Mouse (Mus musculus): Measurements from ENCODE around the gene Gm26558.

DNA sequence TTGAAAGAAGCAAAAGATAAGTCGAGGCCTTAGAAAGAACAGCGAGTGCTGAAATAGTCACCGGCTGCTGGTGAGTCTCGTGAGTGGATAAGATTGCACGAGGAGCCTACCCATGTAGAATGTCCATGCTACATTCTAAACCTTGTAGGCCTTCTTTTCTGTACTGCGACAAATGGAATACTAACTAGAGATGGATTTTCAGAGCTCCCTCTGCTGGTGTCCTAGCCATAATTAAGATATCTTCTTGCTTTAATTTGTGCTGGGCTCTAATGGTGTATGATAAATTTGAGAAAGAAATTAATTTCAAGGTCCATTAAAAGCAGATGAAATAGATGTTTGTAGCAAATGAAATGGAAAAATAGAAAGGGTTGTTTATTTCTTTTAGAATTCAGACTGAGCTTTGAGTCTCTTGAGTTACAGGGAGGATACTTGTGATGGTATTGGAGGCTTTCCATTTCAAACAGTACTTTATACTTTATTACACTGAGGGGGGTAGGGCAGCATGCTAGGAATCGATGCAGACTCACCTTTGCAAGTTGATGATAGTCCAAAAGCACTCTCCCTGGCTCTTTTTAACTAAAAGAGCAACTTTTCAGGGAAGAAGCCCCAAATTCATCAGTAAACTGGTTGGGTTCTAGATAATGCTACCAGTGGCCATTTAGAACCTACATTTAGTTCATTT is 11.7 kb upstream of the Gm26558 start:
- TF ChIP-seq TCF3 (IDR thresholded peaks at IDR 0.05; ENCODE audit: insufficient read length, low read depth), result no peak
- no peak for TF ChIP-seq REST (IDR thresholded peaks at IDR 0.05; ENCODE audit: insufficient read depth, insufficient read length)
- TF ChIP-seq CEBPB (IDR thresholded peaks at IDR 0.05; ENCODE audit: insufficient read depth, poor library complexity, severe bottlenecking), result no peak
- TF ChIP-seq POLR2A (IDR thresholded peaks at IDR 0.05; ENCODE audit: insufficient read length, low read depth), result no peak
- no peak for TF ChIP-seq MYOG (IDR thresholded peaks at IDR 0.05; ENCODE audit: control insufficient read depth in 1 of 3, insufficient read depth in 1 of 3, insufficient read length in 2 of 3, low read depth in 2 of 3)
- TF ChIP-seq TCF12 (IDR thresholded peaks at IDR 0.05; ENCODE audit: insufficient read depth, poor library complexity, severe bottlenecking), result no peak
- no peak for TF ChIP-seq MAX (IDR thresholded peaks at IDR 0.05; ENCODE audit: low read depth)
- no peak for TF ChIP-seq E2F4 (IDR thresholded peaks at IDR 0.05; ENCODE audit: insufficient read depth)
- no peak for TF ChIP-seq USF1 (IDR thresholded peaks at IDR 0.05; ENCODE audit: low read depth)
- no peak for TF ChIP-seq SRF (IDR thresholded peaks at IDR 0.05; ENCODE audit: control insufficient read depth, insufficient read length, low read depth)

All from myocyte (in vitro differentiated cells).